Mouse (Mus musculus) adrenal gland, adult 10 weeks (tissue): ENCODE results near the gene Pla2g2e. TPM values are rescaled to one million over a fixed set of nuclear protein-coding genes. Genes with fewer than 3 reads are reported as not detected.

Experiments
- polyA plus RNA-seq: library from polyadenylated mRNA; stranded (reverse); fragments of 350-450 nt; fragmentation: Illumina TruSeq; extraction: RNeasy Lipid Tissue Mini Kit (QIAGEN cat#74804); gene quantifications from one replicate; pipeline ENCODE4 v1.2.3, GENCODE M21; 2014; ENCODE audit warnings: low read depth, low replicate concordance

Pla2g2e gene
- polyA plus RNA-seq = not detected

GRCm38 (mm10) chr4:138877731-138878130 lies at the start of gene Pla2g2e:
Gene Pla2g2e, plus strand, starts transcription at chr4:138877942.

DNA sequence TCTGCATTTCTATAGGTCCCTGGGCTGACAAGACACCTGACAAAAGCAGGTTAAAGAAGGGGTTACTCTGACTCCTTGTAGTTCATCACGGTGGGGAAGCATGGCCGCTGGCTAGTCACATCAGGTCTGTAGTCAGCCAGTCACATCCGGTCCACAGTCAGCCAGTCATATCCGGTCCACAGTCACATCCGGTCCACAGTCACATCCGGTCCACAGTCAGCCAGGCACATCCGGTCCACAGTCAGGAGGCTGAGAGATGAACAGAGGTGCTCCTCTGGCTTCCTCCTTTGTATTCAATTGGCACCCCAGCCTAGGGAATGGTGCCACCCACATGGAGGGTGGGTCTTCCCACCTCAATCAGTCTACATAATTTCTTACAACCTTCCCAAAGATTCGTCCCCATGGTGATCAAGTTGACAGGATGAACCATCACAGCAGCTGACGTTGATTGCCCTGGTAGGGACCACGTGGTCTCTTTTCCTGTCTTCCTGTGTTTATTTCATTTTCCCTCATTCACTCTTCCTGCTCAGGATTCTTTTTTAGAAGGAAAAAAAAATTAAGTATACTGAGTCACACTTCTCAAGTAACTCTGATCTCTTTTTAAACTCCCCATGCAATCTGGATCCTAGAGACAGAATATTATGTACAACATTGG lies 14.3 kb upstream of the Pla2g2e start, which contains the start of gene Pla2g5:
Pla2g5 (minus strand) TSS at position 139 of the 655 bp plus-strand sequence.

GRCm38 (mm10) chr4:138873864-138874263 lies 3.9 kb upstream of the Pla2g2e start, which contains the start of gene Gm13030:
Gene Gm13030, minus strand, starts transcription at chr4:138873964.

DNA sequence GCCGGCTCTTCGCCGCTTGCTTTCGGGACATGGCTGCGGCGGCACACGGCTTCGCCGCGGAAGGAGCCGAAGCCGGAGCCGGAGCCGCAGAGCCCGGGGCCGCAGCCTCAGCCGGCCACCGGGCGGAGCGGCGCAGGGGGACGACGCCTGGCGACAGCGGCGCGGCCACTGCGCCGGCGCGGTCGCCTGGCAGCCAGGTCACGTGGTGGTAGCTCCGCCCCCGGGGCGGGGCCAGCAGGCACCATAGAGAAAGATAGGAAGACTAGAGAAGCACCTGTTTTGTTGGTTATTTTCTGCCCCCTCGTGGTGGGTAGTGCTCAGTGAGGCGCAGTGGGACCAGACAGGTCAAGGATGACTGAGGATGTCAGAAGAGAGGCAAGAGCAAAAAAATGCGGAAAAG lies 36.1 kb downstream of the Pla2g2e start, which contains the start of gene Otud3:
Otud3 (minus strand) TSS at position 149 of the 400 bp plus-strand sequence.

Other genes starting within 250 kb of the Pla2g2e start
- gene Vwa5b1, start 242.1 kb upstream of the Pla2g2e start, polyA plus RNA-seq = not detected
- gene Pla2g2c, start 153.2 kb upstream of the Pla2g2e start, polyA plus RNA-seq = 0.35 TPM
- gene Ubxn10, start 140.8 kb upstream of the Pla2g2e start, polyA plus RNA-seq = 0.47 TPM
- gene Pla2g2f, start 120.3 kb upstream of the Pla2g2e start, polyA plus RNA-seq = 8.3 TPM
- gene Pla2g2d, start 102.2 kb upstream of the Pla2g2e start, polyA plus RNA-seq = 2.7 TPM
- 15.9 TPM for gene Pla2g5, start 14.5 kb upstream of the Pla2g2e start, polyA plus RNA-seq
- not detected for gene Gm13030, start 4.0 kb upstream of the Pla2g2e start, polyA plus RNA-seq
- gene Otud3, start 36.0 kb downstream of the Pla2g2e start, polyA plus RNA-seq = 2.0 TPM
- gene Rnf186, start 89.2 kb downstream of the Pla2g2e start, polyA plus RNA-seq = not detected
- 3.0 TPM for gene Tmco4, start 94.9 kb downstream of the Pla2g2e start, polyA plus RNA-seq
- gene Htr6, start 197.6 kb downstream of the Pla2g2e start, polyA plus RNA-seq = not detected
- 3.0 TPM for gene Nbl1, start 215.1 kb downstream of the Pla2g2e start, polyA plus RNA-seq